Mouse (Mus musculus) lung, postnatal 0 days (tissue): Measurements from ENCODE around the gene Gm17334.

Experiments
- CTCF ChIP-seq: IDR thresholded peaks from 2 replicates; pipeline ENCODE4 v1.5.1; 2016; ENCODE audit warnings: antibody characterized with exemption, mild to moderate bottlenecking
- EP300 ChIP-seq: IDR thresholded peaks from 2 replicates; pipeline ENCODE4 v1.6.1; 2016; ENCODE audit warnings: antibody characterized with exemption, mild to moderate bottlenecking, control low read depth

GRCm38 (mm10) chr11:53736771-53737572 lies 36.0 kb downstream of the Gm17334 start:
- TF ChIP-seq CTCF: peak; percentile 87
- no peak for TF ChIP-seq EP300
